ENCODE assay signal across 20 mouse cellular contexts in genomic region chr4:137181252-137181651, GRCm38 (mm10).
A peak's percentile ranks its signal among the peaks of the same experiment; 100 is the strongest.
DNase-seq lines count a peak whose midpoint lies in the region; ATAC-seq lines count a peak whose summit lies in the region.
"Had no signal": no experiment of that assay in that cellular context is flagged by ENCODE, and none has a peak within 500 bp of the region (broad histone marks: within the 10 kb centered on the region; RNA-seq: fewer than 3 reads in every experiment).

No protein-coding gene starts in this region.

- no peak overlapping the region for H3K9ac ChIP-seq in heart, embryonic 12.5 days
- H3K9ac ChIP-seq in neural tube, embryonic 15.5 days (replicated peaks): no peak overlapping the region
- H3K9ac ChIP-seq: forebrain, embryonic 12.5 days; heart, embryonic 15.5 days; liver, embryonic 14.5 days; neural tube, embryonic 12.5 days had no signal

- H3K4me2 ChIP-seq in heart, embryonic 12.5 days: no peak overlapping the region
- no peak overlapping the region for H3K4me2 ChIP-seq in neural tube, embryonic 15.5 days
- H3K4me2 ChIP-seq: forebrain, embryonic 12.5 days; heart, embryonic 15.5 days; midbrain, embryonic 11.5 days; neural tube, embryonic 12.5 days had no signal

- DNase-seq in heart, embryonic 10.5 days (ENCODE audit: low spot score): no peak
- DNase-seq in kidney, postnatal 14 days: peak; percentile 21
- no peak for DNase-seq in kidney, adult 9 months
- peak; percentile 22 for DNase-seq in neural tube, embryonic 10.5 days (ENCODE audit: extremely low spot score, low spot score)
- no peak for DNase-seq in urinary bladder, adult 2 months (ENCODE audit: low spot score)
- DNase-seq: cerebellum, postnatal 36 days; gastrocnemius, postnatal 14 days; heart, adult 18-20 months; heart, postnatal 4 days; right cerebral cortex, adult 18-20 months; thymus, postnatal 25 days had no signal

- ATAC-seq in heart, embryonic 12.5 days (ENCODE audit: insufficient number of reproducible peaks, low FRiP score): no peak
- ATAC-seq in neural tube, embryonic 15.5 days (ENCODE audit: low FRiP score): no peak

- H3K36me3 ChIP-seq in heart, embryonic 10.5 days: no peaks in the 10 kb centered on the region
- H3K36me3 ChIP-seq in heart, embryonic 12.5 days: no peaks in the 10 kb centered on the region
- H3K36me3 ChIP-seq in neural tube, embryonic 15.5 days: no peaks in the 10 kb centered on the region
- H3K36me3 ChIP-seq: forebrain, embryonic 12.5 days; heart, embryonic 15.5 days; neural tube, embryonic 12.5 days had no signal

- H3K27me3 ChIP-seq in heart, embryonic 10.5 days (ENCODE audit: insufficient read depth, poor library complexity, severe bottlenecking): peaks cover 4% of the 10 kb centered on the region; the same call in 1 of the 2 replicates
- no peaks in the 10 kb centered on the region for H3K27me3 ChIP-seq in heart, embryonic 12.5 days (replicated peaks)
- no peaks in the 10 kb centered on the region for H3K27me3 ChIP-seq in neural tube, embryonic 15.5 days (replicated peaks)
- H3K27me3 ChIP-seq: forebrain, embryonic 12.5 days; neural tube, embryonic 12.5 days had no signal

- no peak overlapping the region for H3K4me3 ChIP-seq in heart, embryonic 10.5 days
- no peak overlapping the region for H3K4me3 ChIP-seq in heart, embryonic 12.5 days
- no peak overlapping the region for H3K4me3 ChIP-seq in neural tube, embryonic 15.5 days (replicated peaks)
- H3K4me3 ChIP-seq: forebrain, embryonic 12.5 days; heart, embryonic 15.5 days; left cerebral cortex, adult 2 months; neural tube, embryonic 12.5 days had no signal

- 61% methylated on average over 8 of the region's 8 CpGs for WGBS in heart, embryonic 10.5 days
- WGBS in heart, embryonic 12.5 days: 54% methylated on average over 8 of the region's 8 CpGs
- 69% methylated on average over 8 of the region's 8 CpGs for WGBS in neural tube, embryonic 15.5 days

- peaks cover 26% of the 10 kb centered on the region for H3K4me1 ChIP-seq in heart, embryonic 10.5 days
- H3K4me1 ChIP-seq in heart, embryonic 12.5 days (replicated peaks): peaks cover 23% of the 10 kb centered on the region
- H3K4me1 ChIP-seq in neural tube, embryonic 15.5 days: peaks cover 23% of the 10 kb centered on the region

- H3K27ac ChIP-seq in heart, embryonic 10.5 days: 0 out of 2 replicates have a peak overlapping the region, but pooled peaks have one; percentile 13
- no peak overlapping the region for H3K27ac ChIP-seq in heart, embryonic 12.5 days (ENCODE audit: poor library complexity, severe bottlenecking)
- no peak overlapping the region for H3K27ac ChIP-seq in neural tube, embryonic 15.5 days (replicated peaks)
- H3K27ac ChIP-seq: forebrain, embryonic 12.5 days; heart, embryonic 15.5 days; left cerebral cortex, adult 2 months; liver, embryonic 14.5 days; macrophage; neural tube, embryonic 12.5 days had no signal

- no peaks in the 10 kb centered on the region for H3K9me3 ChIP-seq in heart, embryonic 10.5 days
- H3K9me3 ChIP-seq in heart, embryonic 12.5 days (replicated peaks): no peaks in the 10 kb centered on the region
- no peaks in the 10 kb centered on the region for H3K9me3 ChIP-seq in neural tube, embryonic 15.5 days (replicated peaks)
- H3K9me3 ChIP-seq: forebrain, embryonic 12.5 days; heart, embryonic 15.5 days; neural tube, embryonic 12.5 days had no signal

Comparison
In these comparisons a context has a peak if more than half of its experiments do, and no peak if none do; other contexts are left out.
1. DNase-seq: peak in kidney, postnatal 14 days (single experiment) and neural tube, embryonic 10.5 days (single experiment); none in heart, embryonic 10.5 days (single experiment), kidney, adult 9 months (single experiment) and urinary bladder, adult 2 months (single experiment).